Mouse (Mus musculus) cerebellum, postnatal 10 days (tissue): ENCODE measurements at regions not wholly inside any gene's neighbourhood (a gene's known extent, or its start where the extent isn't known, plus 50 kb on each side); places are given as distances from the start of the nearest gene placed in this dataset.

Experiments used
- DNase-seq, 2 experiments: peaks; one replicate each; pipeline ENCODE4 v3.0.0; 2021; ENCODE audit warnings: mixed read lengths in 2 of 2

GRCm38 (mm10) chr4:35640866-35641265 lies 414.9 kb upstream of the C9orf72 start:
- no peak for DNase-seq

- no peak for DNase-seq
Observed at GRCm38 (mm10) chr4:35606200-35606599, 380.2 kb upstream of the C9orf72 start.

GRCm38 (mm10) chr4:35578086-35578485 lies 352.1 kb upstream of the C9orf72 start:
- no peak for DNase-seq

- no peak for DNase-seq
Observed at GRCm38 (mm10) chr4:35575179-35575974, 349.4 kb upstream of the C9orf72 start.

DNA sequence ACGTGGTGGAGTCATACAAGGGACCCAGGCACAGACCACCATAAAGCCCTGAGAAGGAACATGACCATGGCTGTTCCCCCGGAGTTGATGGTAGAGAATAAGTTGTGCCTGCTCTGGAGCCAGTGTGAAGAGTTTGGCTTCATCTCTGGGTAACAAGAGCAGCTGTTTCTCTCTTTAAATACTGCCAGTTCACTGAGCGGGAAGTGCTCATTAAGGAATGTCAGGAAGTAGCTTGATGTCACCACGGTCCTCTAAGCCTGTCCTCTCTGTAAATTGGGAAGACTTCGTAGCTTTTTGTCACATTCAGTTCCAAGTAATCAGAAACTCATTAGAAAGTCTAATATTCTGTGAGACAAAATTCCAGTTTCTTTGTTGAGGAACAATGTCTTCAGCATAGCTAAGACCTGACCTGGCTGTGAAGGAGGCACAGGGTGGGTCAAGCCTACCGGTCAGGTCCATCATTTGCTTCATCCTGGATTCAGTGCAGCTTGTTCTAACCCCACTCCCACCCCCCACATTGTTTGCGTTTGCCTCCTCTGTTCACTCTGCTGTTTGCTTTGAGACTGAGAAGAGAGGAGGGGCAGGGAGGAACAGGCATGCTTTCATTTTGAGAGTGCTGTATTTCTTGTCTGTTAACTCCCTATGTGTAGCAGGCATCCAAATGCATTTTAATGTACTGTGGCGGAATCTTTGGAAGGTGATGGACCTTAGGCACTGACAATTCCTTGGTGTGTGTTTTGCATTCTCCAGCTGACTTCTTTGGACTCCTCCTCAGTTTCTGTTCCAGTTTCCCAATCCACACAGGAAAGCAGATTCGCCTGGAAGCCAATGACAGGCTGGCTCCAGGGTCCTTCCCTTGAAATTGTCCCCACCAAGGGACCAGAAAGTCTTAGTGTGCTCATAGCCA lies 345.8 kb upstream of the C9orf72 start:
- no peak for DNase-seq

DNA sequence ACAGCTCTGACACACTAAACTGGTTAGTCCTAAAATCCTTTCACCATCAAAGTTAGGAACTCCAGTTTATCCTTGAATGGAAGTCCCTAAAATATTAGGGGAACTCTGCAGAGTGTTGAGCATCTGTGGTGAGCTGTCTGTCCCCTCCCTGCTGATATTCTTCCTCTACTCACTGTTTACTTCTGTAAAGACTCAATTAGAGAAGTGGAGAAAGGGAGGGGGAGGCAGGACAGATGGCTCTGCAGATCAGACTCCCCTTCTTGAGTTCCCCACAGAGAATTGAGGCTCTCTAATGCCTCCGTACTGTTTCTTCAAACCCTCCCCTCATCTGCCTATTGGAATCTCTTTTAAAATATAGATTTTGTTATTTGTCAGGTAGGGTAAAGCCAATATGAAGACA lies 335.3 kb upstream of the C9orf72 start:
- DNase-seq, result peak in 1 of 2 experiments; percentile 2

- DNase-seq, result no peak
Observed at GRCm38 (mm10) chr4:35560004-35560403, 334.0 kb upstream of the C9orf72 start.

DNA sequence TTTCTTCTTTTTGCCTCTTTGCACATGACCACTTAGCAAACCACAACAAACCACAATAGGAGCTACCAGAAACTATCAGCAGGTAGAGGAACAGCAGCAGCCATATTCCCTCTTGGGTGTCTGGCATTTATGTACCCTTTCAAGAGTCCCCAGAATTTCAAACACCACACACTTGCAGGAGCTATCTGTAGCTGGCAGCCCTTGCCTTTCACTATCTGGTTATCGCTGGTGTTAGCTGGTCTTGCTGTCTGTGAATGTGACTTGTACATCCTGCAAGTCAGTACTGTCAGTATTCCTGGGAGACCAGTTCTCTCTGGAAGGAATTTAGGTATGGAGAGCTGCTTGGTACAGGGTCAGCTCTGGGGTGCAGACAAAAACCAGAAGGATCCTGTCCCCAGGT lies 327.3 kb upstream of the C9orf72 start:
- no peak for DNase-seq

DNA sequence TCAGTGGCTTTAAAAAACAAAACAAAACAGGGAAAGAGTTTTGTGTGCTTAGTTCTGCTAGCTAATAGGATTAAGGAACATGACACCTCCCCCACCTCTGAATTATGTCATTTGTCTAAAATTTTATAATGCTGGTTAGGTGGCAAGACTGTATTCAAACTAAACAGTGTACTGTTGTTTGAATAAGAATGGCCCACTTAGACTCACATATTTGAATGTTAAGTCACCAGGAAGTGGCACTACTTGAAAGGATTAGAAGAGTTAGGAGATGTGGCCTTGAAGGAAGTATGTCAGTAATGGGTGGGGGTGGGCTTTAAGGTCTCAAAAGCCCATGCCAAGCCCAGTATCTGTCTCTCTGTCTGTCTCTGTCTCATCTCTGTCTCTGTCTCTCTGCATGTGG lies 326.0 kb upstream of the C9orf72 start:
- DNase-seq, result no peak

DNA sequence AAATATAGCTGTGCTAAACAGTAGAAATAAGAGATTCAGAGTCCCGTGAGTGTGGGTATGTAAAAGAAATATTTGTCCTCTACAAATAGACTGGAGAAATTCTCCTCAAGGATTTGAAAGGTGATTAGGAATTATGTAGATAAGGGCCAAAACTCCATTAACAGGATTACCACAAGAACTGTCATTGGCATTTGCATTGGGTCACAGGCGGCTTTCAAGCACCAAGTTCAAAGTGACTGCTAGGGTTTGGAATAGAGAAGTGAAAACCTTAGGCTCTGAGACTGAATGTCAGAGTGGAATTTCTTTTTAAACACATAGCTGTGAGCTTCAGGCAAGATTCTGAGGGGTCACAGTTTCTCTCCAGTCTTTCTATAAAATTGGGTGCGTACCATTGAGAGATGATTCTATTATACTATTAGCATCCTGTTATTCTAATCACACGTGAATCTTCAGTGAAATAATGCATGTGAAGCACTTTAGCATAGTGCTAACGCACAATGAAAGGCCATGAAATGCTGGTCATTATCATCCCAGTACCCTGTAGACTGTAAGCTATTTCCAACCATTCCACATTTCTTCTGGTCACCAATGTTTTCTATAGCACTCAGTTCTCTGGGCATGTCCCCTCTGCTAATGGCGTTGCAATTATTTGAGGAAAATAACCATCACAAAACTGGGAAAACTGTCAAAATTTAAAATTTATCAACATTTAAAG lies 308.7 kb upstream of the C9orf72 start:
- DNase-seq, result no peak

GRCm38 (mm10) chr4:35534154-35534553 lies 308.2 kb upstream of the C9orf72 start:
- DNase-seq, result no peak
